Mouse (Mus musculus): ENCODE measurements around the gene Pcyt2.
A peak's percentile ranks its signal among the peaks of the same experiment; 100 is the strongest.

Gene Pcyt2

GRCm38 (mm10) chr11:120617519-120618112 is at the start of gene Pcyt2:
TSS of gene Pcyt2 (minus strand) at chr11:120617936.
- DNase-seq (ENCODE audit: low read depth, low spot score): peak; percentile 95

DNA sequence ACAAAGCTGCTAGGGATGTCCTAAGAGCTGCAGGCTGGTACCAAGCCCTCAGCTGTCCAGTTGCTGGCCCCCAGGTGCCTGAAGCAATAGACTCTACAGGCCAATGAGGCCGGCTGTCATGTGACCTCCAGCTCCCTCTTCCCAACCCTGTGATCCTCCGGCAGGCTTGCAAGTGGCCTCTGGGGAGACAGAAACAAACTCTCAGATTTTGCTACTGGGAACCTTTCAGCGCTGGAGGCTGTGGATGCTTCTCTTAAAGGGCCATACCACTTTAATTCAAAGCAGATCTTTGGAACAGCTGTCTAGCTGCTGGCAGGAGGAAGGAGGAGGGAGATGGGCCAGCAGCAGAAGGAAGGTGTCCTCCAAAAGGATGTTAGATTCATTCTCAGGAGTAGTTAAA is 48.9 kb upstream of the Pcyt2 start:
- no peak for DNase-seq (ENCODE audit: low read depth, low spot score)

DNA sequence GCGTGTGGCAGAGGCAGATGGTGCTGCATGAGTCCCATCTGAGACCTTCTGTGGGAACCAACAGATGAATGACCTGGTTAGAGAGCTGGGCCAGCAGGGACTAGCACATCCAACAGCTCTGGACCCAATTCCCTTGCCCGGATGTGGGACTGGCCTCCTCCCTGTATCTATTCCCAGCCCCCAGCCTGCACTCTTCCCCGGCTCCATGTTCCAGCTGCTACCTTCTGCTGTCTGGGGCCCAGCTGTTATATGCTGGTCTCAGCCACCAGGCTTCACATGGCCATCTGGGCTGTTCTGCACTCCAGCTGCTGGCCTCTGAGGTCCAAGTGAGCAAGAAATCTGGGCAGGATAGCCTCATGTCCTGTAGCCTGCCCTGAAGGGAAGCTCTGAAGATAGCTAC is 47.7 kb upstream of the Pcyt2 start:
- no peak for DNase-seq (ENCODE audit: low read depth, low spot score)

DNA sequence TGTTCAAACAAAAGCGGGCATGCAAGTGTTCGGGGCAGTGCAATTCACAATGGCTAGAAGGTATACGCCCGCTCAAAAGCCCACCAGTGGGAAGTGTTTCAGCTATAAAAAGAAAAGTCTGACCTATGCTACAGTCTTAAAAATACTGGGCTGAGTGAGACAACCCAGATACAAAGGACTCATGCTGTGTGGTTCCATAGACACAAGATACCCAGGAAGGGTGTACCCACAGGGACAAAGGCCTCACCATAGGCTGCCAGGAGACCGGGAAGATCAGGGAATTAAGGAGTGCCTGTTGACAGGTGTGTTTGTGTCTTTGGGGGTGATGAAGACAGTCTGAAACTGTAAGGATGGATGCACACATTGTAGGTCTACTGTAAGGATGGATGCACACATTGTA is 46.0 kb upstream of the Pcyt2 start:
- no peak for DNase-seq (ENCODE audit: low read depth, low spot score)

GRCm38 (mm10) chr11:120662759-120663158 is 45.0 kb upstream of the Pcyt2 start:
- DNase-seq (ENCODE audit: low read depth, low spot score): no peak

- no peak for DNase-seq (ENCODE audit: low read depth, low spot score)
Measured at GRCm38 (mm10) chr11:120661076-120661460, 43.3 kb upstream of the Pcyt2 start, which contains the start of gene Notum. TSS of gene Notum (minus strand) at chr11:120661175.

- DNase-seq (ENCODE audit: low read depth, low spot score): peak; percentile 40
Measured at GRCm38 (mm10) chr11:120660301-120661075, 42.8 kb upstream of the Pcyt2 start.

GRCm38 (mm10) chr11:120659509-120660300 is 42.0 kb upstream of the Pcyt2 start:
- DNase-seq (ENCODE audit: low read depth, low spot score): no peak

GRCm38 (mm10) chr11:120658876-120659410 is 41.2 kb upstream of the Pcyt2 start:
- DNase-seq (ENCODE audit: low read depth, low spot score): peak; percentile 87

GRCm38 (mm10) chr11:120657301-120657700 is 39.6 kb upstream of the Pcyt2 start:
- DNase-seq (ENCODE audit: low read depth, low spot score): no peak

DNA sequence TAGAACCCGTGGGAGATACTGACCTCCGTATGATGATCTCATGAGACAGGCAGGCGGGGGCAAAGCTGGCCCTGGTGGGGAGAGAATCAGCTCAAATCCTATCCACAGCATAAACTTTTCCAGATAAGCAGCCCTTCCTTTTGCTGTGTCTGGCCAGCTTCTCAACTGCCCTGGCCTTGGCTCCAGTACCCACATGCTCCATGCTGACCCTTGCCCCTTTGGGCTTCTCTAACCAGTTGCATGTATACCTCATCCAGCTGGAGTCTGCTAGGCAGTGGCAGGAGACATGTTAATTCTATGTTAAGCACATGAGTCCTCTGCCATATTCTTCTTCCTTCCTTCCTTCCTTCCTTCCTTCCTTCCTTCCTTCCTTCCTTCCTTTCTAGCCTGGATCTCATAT is 37.0 kb upstream of the Pcyt2 start:
- DNase-seq (ENCODE audit: low read depth, low spot score): no peak

GRCm38 (mm10) chr11:120651872-120652271 is 34.1 kb upstream of the Pcyt2 start:
- DNase-seq (ENCODE audit: low read depth, low spot score): no peak

- DNase-seq (ENCODE audit: low read depth, low spot score): peak; percentile 20
Measured at GRCm38 (mm10) chr11:120648001-120648476, 30.3 kb upstream of the Pcyt2 start, which contains the start of gene Myadml2. TSS of gene Myadml2 (minus strand) at chr11:120648158.

DNA sequence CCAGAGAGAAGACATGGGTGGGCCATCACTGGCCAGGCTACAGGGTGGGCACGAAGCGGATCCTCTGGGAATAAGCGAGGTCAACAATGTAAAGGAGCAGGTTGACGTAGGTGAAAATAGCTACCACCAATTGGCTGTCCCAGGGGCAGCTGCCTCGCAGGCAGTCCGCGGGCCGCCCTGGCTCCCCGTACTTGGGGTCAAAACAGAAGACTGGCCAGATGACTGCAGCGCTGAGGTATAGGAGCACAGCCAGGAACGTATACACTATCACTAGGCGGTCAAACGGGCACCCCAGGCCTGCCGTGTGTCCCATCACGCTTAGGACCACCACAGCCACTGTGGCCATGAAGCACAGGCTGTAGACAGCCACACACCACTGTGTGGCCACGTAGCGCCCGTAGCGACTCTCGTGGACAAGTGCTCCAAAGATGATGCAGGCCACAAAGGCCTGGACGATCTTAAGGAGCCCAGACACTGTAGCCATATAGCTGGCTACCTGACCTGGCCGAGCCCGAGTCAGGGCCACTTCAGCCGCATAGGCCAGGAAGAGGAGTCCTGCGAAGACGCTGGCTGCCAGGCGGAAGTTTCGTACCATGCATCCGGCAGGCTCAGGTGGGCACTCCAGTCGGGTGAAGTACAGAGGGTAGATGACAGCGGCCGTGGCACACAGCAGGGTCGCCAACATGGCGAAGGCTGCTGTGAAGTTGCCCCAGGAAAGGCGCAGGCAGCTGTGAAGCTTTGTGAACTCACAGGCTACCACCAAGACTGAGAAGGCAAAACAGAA is 29.5 kb upstream of the Pcyt2 start:
- DNase-seq (ENCODE audit: low read depth, low spot score): no peak

DNA sequence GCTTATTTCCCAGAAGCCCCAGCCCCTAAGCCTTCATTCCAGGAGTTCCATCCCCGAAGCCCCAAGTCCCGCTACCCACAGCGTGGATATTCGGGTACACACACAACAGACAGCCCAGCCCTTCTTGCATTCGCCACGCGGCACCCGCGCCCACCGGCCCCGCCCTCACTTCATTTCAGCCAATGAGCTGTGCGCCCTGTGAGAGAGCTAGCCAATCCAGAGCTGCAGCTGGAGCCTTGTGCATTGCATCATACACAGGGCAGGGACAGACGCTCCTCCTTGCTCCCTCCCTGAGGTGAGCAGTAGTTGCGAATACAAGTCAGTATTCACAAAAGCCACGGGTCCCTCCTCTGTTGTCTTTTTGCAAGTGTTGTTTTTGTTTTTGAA is 25.9 kb upstream of the Pcyt2 start, which contains the start of gene Pycr1:
Gene Pycr1, minus strand, starts transcription at position 169 of the 387 bp plus-strand sequence.
- DNase-seq (ENCODE audit: low read depth, low spot score): peak; percentile 95

- DNase-seq (ENCODE audit: low read depth, low spot score): no peak
Measured at GRCm38 (mm10) chr11:120642939-120643600, 25.3 kb upstream of the Pcyt2 start.

DNA sequence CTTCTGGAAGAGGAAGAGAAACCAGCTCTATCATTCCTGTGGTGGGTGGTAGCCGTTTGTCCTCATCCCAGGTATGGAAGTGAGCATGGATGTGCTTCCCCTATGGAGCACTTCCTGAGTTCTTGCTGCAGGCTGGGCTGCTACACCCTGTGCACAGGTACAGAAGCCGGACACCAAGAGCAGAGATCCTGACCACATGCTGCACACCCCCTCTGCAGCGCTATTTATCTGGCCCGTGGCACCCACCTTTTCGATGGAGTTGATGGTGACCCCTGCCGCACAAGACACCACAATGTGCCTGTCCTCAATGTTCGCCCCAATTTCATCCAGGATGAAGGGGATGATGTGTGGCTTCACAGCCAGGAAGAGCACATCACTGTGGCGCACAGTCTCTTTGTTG is 24.1 kb upstream of the Pcyt2 start:
- no peak for DNase-seq (ENCODE audit: low read depth, low spot score)

DNA sequence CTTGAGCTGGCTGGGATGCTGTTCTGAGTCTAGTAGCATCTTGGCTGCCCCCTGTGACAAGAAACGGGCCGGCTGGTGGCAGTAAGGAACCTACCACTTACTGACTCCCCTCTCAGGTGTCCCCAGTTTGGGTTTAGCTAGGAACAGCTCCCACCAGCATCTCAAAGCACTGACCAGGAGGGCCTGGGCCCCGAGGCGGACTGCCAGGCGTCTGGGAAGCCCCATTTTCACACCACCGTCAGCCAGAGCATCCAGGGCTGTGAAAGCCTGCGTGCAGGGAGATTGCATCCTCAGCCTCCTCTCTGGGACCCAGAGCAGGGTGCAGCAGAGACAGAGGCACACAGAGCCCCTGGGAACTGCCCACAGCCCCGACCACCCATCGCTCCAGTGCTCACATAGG is 23.5 kb upstream of the Pcyt2 start:
- DNase-seq (ENCODE audit: low read depth, low spot score): no peak

DNA sequence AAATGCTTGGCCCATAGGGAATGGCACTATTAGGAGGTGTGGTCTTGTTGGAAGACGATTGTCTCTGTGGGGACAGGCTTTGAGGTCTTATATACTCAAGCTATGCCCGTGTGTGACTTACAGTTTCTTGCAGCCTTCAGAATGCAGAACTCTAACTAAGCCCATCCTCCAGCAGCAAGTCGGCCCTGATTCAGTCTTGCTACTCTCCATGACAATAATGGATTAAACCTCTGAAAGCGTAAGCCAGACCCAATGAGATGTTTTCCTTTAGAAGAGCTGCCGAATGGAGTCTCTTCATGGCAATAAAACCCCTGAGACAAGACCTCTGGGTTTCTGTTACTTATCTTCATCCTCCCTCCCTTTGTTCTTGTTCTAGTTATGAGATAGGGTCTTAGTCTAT is 17.1 kb upstream of the Pcyt2 start:
- no peak for DNase-seq (ENCODE audit: low read depth, low spot score)

DNA sequence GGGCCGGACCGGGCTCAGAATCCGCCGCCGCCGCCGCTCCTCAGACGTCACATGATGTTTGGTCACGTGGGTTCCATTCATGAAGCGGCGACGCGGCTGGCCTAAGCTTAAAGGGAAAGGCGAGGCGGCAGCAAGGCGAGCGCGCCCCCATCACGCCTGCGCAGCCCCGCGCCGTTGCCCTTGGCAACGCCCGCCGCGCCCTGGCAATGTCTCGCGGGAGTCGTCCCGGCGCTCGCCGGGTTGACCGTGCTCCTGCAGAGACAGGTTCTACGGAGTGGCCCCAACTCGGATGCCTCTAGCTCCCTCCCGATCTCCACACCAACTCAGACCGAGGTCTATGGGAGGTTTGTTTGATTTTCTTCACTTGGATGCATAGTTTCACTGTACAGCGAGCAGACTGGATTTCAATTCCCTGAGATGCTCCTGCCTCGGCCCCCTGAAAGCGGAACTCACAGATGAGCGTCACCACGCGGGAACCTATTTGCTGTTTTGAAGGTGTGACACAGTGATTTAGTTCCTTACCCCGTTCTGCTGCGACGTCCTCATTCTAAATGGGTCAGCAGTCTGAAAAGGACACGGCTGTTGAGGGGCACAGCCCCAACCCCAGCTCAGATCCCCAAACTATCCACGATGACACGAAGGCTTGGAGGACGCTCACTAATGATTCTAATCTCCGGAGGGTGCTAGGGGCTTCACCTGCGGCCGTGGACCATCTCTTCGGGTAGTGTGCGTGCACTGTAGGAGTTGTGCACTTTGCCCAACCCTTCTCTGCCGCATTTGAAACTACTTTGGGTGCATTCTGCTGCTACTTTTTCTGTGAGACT is 16.0 kb upstream of the Pcyt2 start, which contains the start of gene Mafg:
Gene Mafg, minus strand, starts transcription at position 81 of the 824 bp plus-strand sequence.
- DNase-seq (ENCODE audit: low read depth, low spot score): peak; percentile 95

Data from CD4-positive, CD25-positive, alpha-beta regulatory T cell, adult 2 months (primary cell).